Mouse (Mus musculus) cerebellum, postnatal 25 days (tissue): ENCODE data around the gene Stx4a.

Experiments used
- DNase-seq, 2 experiments: peaks; one replicate each; pipeline ENCODE4 v3.0.0; 2021; ENCODE audit warnings: mixed read lengths in 2 of 2

The Stx4a gene

DNA sequence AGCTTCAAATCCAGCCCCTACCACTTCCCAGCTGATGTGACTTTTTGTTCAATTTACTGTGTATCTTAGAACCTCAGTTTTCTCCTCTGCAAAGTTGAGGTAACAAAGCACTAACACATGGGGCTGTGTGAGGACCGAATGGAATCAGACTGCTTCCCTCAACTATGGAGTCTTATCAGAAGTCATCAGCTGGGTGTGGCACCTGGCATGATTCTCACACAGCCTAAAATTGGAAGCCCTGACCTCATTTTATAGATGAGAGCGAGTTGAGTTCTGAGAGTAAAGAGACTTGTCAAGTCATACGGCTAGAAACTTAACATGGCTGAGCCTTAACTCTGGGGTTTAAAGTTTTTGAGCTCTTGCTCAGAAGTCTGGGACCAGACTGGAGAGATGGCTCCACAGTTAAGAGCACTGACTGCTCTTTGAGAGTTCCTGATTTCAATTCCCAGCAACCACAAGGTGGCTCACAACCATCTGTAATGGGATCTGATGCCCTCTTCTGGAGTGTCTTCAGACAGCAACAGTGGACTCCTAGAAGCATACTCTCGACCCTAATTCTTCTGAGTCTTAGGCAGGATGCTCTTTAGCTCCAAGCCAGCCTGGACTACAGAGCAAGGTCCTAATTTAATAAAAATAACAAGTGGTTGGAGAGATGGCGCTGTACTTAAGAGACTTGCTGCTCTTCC is 46.2 kb downstream of the Stx4a start:
- no peak for DNase-seq

GRCm38 (mm10) chr7:127874812-127875626 is 50.9 kb downstream of the Stx4a start:
- no peak for DNase-seq

DNA sequence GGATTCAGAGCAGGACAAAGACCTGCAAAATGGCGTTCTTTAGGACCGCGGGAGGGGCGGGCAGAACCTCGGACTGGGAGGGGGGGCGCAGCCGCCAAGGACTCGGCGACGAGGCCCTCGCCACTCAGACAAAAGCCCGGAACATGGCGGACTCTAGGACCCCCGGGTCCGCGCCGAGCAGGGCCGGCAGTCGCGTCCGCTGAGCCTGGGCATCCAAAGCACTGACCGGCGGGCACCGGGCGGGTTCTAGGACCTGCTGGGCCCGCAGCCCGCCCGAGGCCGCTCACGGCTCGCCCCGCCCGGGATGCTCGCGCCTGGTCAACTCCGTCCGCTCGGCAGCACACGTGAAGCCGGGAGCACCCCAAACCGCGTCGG is 51.5 kb downstream of the Stx4a start:
- peak; percentile 100 for DNase-seq

DNA sequence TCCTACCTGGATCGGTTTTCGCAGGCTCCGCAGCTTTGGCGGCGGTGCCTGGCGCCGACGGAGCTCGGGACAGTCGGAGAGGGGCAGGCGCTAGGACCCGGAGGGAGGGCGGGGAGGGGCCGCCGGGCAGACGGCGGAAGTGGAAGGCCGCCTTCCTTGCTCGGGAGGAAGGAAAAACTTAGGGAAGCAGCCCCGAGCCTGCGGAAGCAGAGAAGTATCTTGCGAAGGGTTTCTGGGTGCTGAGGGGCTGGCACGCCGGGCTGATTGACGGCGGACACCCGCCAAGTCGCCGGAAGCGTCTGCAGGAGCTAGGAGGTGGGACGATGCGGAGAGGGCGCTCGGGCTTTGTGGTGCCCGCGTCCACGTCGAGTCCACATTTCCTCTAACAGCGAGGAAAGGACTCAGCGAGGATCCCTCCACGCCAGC is 52.0 kb downstream of the Stx4a start, which contains the start of gene Zfp646:
TSS of gene Zfp646 (plus strand) at position 181 of the 426 bp plus-strand sequence.
- DNase-seq = peak in 1 of 2 experiments; percentile 91

GRCm38 (mm10) chr7:127876467-127877348 is 52.6 kb downstream of the Stx4a start, which contains the start of gene Zfp668:
TSS of gene Zfp668 (minus strand) at chr7:127876828.
- peak; percentile 91 to 93 for DNase-seq

GRCm38 (mm10) chr7:127879301-127879700 is 55.2 kb downstream of the Stx4a start:
- DNase-seq = no peak

DNA sequence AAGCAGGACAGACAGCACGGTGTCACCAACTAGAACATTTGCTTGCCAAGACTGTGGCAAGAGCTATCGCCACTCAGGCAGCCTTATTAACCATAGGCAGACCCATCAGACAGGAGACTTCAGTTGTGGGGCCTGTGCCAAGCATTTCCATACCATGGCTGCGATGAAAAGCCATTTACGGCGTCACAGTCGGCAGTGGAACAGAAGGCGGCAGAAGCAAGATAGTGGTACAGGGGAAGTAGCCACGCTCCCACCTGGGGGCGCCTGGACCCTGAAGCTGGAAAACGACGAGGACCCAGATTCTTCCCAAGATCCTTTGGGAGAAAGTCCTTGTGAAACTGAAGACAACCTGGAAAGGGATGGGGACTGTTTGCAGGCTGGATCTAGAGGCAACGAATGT is 56.3 kb downstream of the Stx4a start:
- DNase-seq = no peak

DNA sequence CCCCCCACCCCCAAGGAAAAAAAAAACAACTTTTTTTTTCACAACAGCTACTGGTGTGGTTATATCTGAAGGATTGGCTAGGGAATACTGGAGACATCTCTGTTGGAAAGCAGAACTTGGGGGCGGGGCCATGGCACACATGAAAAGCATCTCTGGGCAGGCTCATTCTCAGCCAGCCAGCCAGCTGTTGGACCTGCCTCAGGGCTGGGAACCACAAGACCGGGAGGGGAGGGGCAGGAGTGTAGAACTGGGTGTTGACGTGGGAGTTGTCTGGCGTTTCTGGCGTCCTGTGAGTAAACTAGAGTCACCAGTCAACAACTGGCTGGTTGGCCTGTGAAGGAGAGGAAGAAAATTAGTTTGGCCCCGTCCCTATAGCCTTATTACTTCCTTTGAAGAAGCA is 61.9 kb downstream of the Stx4a start:
- DNase-seq = no peak

DNA sequence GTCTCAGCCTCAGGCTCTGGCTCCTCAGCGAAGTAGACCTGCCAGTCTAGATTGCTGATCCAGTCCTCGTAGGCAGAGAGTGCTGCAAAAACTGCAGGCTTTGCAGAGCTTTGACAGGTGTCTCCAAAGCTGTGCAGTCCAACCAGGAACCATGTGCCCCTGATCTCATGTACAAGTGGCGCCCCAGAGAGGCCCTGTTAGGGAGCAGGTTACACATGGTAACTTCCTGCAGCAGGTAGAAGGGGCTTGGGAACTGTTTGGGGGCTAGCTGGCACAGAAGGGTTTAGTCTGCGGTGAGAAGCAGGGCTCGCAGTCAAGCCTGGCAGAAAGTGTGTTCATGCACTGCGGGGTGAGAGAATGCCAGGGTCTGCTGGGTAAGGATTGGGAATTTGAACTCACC is 62.5 kb downstream of the Stx4a start:
- DNase-seq = no peak

GRCm38 (mm10) chr7:127887191-127887590 is 63.1 kb downstream of the Stx4a start:
- no peak for DNase-seq

DNA sequence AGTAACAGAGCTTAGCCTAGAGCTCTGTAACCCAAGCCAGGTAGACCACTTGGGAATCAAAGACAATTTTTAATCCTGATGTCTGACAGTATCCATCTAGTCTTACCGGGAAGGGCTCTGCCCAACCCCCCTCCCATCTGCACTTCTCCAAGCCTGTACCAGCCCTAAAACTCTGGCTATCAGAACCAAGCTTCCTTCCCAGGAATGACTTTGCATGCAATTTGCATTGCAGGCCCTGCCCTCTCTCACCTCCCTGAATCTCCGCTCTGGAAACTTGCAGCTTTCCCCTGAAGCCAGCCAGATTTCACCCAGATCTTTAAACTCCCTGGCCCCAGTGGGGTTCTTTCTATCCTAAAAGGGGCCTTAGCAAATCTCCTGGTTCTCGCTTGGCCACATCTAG is 63.7 kb downstream of the Stx4a start:
- no peak for DNase-seq

DNA sequence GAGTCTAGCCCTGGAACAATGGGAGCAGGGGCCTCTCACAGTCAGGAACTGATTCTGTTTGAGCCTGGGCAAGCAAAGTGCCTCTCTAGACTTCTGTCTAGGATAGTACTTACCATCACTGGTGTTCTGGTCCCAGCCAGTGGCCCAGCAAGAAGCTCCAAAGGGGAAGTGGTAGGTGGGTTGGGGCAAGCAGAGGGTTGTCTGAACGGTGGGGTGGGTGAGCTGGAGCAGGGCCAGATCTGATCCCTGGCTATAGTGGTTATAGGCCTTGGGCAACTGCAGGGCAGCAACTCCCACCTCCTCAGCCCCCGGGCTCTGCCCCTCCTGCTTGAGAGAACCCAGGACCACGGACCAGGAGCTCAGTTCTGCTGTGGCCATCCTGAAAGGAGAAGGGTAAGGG is 64.7 kb downstream of the Stx4a start:
- no peak for DNase-seq

DNA sequence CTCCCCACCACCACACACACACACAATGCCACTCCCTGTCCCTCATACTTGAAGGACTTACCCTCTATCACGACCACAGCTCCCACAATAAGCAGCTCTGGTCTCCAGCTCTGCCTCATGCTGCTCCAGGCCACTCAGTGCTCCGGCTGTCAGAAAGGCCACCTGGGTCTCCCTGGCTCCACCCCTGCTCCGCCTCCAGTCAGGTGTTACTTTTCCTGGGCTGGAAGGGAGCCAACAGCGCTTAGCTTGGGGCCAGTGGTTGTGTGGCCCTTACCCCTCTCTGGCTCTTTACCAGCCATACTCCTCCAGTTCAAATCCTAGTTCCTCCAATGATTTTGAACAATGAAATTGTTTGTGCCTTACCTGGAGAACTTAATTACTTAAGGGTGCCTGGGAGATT is 66.7 kb downstream of the Stx4a start, which contains the start of gene Prss53:
TSS of gene Prss53 (minus strand) at position 173 of the 400 bp plus-strand sequence.
- DNase-seq = peak in 1 of 2 experiments; percentile 49

GRCm38 (mm10) chr7:127894480-127894879 is 70.4 kb downstream of the Stx4a start:
- DNase-seq = no peak

- peak; percentile 95 to 98 for DNase-seq
Observed at GRCm38 (mm10) chr7:127895442-127895841, 71.3 kb downstream of the Stx4a start, which contains the start of the genes Gm21974 and Vkorc1. TSS of gene Gm21974 (minus strand) at chr7:127895454. TSS of gene Vkorc1 (minus strand) at chr7:127895617.

GRCm38 (mm10) chr7:127895891-127896290 is 71.8 kb downstream of the Stx4a start:
- peak in 1 of 2 experiments; percentile 28 for DNase-seq

DNA sequence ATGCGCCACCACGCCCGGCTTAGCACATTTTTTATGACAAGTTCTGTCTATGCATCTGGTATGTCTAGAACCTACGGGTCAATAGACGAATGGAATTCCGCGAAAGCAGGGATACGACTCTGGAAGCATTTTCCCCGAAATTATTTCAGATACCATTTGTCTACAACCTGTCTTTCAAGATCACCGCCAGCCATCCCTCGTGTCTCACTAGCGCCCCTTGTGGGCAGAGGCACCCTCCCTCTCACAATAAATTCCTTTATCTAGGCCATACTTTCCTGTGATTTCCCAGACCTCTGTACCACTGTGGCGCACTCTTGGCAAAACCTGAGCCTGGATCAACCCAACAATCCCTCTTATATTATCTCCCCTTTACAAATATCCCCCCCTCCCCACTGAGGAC is 72.3 kb downstream of the Stx4a start:
- peak; percentile 71 to 86 for DNase-seq

DNA sequence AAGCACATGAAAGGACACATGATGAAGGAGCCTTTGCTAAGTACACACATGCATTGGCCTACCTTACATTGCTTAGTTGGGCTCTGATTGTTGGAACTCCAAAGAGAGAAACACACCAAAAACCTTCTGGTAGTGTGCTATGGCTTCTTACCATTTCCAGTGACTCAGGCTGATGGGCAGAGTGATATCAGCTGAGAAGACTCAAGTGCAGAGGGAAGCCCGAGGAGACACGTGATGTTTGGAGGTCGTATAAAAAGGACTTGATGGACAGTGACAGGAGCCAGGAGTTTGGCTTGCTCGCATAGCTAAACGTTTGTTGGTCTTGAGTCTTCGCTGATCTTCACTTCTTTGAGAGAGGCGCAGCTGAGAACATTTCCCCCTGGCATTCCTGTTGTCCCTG is 73.4 kb downstream of the Stx4a start:
- DNase-seq = no peak

DNA sequence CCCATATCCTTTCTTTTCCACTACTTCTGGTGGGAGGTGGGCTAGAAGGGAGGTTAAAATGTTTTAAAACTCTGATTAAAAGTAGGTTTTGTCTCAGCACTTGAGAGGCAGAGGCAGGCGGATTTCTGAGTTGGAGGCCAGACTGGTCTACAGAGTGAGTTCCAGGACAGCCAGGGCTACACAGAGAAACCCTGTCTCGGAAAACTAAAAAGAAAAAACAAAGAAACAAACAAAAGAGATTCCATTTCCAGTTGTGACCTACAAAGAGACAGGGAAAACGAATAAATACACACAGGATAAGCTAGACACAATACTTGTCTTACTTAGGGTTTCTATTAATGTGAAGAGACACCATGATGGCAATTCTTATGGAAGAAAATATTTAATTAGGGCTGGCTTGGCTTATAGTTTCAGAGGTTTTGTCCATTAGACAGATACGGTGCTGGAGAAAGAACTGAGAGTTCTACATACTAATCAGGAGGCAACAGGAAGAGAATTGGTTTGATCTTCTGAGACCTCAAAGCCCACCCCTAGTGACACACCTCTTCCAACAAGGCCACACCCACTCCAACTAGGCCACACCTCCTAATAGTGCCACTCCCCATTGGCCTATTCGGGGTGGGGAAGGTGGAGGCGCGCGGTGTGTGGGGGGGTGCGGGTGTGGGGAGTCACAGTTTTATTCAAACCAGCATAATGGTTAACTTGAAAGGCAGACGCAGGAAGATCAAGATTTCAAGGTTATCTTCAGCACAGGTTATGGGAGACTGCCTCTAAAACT is 74.3 kb downstream of the Stx4a start:
- DNase-seq = no peak
